Mouse (Mus musculus): ENCODE data around the gene Wwtr1. TPM values are rescaled to one million over a fixed set of nuclear protein-coding genes. Genes with fewer than 3 reads are reported as not detected.

Wwtr1 gene
- polyA plus RNA-seq (2016; fragmentation: Nextera tagmentation; extraction: Ambion mirVana) = 10.7 and 11.5 TPM in 2 replicates

DNA sequence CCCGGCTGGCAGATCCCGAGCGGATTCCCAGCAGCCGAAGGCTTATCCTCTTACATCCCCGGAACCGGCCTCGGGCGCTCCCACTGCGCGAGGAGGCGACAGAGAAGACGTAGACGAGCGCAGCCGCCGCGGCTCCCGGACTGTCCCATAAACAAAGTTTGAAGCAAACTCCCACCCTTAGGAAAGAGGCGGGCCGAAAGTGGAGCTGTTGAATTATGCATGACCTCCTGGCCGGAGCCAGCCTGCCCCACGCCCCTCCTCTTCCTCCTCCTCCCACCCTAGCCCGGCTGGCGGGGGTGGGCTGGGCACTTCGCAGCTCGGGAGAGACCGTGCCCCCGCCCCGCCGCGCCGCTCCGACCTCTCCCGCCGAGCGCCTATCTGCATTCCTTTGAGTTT is at the start of gene Wwtr1:
Gene Wwtr1, minus strand, starts transcription at position 251 of the 396 bp plus-strand sequence.
- peak; percentile 89 for ATAC-seq (ENCODE audit: low FRiP score)
- WGBS = 0% methylated on average over 34 of the region's 36 CpGs

DNA sequence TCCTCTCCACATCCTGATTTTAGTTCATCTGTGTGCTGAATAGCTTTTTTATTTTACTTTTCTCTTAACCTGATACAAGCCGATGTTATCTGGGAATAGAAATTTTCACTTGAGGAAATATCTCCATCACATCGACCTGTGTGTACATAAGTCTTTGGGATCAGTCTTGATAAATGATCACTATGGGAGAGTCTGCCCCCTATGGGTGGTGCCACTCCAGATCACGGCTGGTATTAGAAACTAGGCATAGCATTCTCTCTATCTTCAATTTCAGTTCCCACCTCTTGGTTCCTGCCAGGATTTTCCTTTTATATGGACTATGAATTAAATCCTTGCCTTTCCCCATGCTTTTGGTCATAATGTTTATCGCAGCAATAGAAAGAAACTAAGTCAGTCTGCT is 44.0 kb upstream of the Wwtr1 start:
- Histone ChIP-seq H3K9ac (no peak overlapping the region), H3K27ac (no peak overlapping the region), H3K36me3 (replicated peaks) (no peaks in the 10 kb centered on the region), H3K4me3 (replicated peaks) (no peak overlapping the region), H3K9me3 (no peaks in the 10 kb centered on the region), H3K4me1 (no peaks in the 10 kb centered on the region), H3K27me3 (no peaks in the 10 kb centered on the region), H3K4me2 (no peak overlapping the region)
- no peak for ATAC-seq (ENCODE audit: low FRiP score)
- 81% methylated on average over 4 of the region's 4 CpGs for WGBS

More for the DNA sequence above, at the start of gene Wwtr1:
- H3K4me1 ChIP-seq = peaks cover 30% of the 10 kb centered on the region
- peaks cover 2% of the 10 kb centered on the region; the same call in 1 of the 2 replicates for H3K36me3 ChIP-seq (replicated peaks)
- H3K4me3 ChIP-seq (replicated peaks) = peak within 1 kb of the TSS; percentile 77
- peak within 1 kb of the TSS; percentile 78 for H3K27ac ChIP-seq
- peak within 1 kb of the TSS; percentile 93 for H3K4me2 ChIP-seq
- H3K9ac ChIP-seq = peak within 1 kb of the TSS; percentile 70
- H3K9me3 ChIP-seq = no peaks in the 10 kb centered on the region
- no peaks in the 10 kb centered on the region for H3K27me3 ChIP-seq

DNA sequence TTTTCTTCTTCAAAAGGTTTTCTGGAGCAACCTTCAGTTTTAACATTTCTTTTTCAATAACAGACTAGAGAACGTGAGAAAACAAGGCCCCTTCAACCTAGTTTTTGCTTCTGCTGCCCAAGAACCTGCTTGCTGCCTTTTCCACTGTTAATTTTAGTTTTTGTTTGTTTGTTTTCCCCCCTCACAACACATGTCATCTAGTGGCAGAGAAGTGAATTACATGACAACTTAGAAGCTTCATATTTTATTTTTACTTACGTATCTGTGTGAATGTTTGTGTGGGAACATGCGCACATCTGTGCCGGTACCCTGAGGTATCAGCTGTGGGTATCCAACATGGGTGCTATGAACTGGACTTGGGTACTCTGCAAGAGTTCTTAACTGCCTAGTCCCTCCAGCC is 39.9 kb upstream of the Wwtr1 start:
- WGBS = 95% methylated on average over 4 of the region's 4 CpGs
- Histone ChIP-seq H3K27ac (no peak overlapping the region), H3K36me3 (replicated peaks) (no peaks in the 10 kb centered on the region), H3K27me3 (no peaks in the 10 kb centered on the region), H3K9me3 (no peaks in the 10 kb centered on the region), H3K4me1 (no peaks in the 10 kb centered on the region), H3K4me2 (no peak overlapping the region), H3K4me3 (replicated peaks) (no peak overlapping the region), H3K9ac (no peak overlapping the region)
- ATAC-seq (ENCODE audit: low FRiP score) = no peak

DNA sequence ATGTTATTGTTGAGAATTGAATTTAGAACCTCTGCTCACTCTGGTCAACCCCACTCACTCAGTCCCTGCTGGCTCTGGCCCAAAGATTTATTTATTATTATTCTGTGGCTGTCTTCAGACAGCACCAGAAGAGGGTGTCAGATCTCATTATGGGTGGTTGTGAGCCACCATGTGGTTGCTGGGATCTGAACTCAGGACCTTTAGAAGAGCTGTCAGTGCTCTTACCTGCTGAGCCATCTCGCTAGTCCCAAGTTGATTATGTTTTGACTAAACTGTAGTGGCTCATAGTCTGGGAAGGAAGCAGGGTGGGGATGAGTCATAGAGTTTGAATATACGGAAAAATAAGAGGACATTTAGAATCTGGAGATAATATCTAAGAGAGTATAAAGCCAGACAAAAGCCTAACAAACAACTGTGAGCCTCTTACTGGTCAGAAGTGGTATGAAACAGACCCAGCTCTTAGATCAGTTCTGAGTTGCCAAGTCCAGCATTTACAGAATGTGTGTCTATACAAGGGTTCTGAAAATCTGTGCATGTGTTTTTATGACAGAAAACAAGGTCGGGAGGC is 36.8 kb upstream of the Wwtr1 start:
- no peaks in the 10 kb centered on the region for H3K27me3 ChIP-seq
- H3K27ac ChIP-seq = no peak overlapping the region
- no peak for ATAC-seq (ENCODE audit: low FRiP score)
- 86% methylated on average over 3 of the region's 3 CpGs for WGBS
- no peak overlapping the region for H3K4me3 ChIP-seq (replicated peaks)
- H3K4me1 ChIP-seq = no peaks in the 10 kb centered on the region
- H3K36me3 ChIP-seq (replicated peaks) = no peaks in the 10 kb centered on the region
- H3K4me2 ChIP-seq = no peak overlapping the region
- no peaks in the 10 kb centered on the region for H3K9me3 ChIP-seq
- H3K9ac ChIP-seq = no peak overlapping the region

DNA sequence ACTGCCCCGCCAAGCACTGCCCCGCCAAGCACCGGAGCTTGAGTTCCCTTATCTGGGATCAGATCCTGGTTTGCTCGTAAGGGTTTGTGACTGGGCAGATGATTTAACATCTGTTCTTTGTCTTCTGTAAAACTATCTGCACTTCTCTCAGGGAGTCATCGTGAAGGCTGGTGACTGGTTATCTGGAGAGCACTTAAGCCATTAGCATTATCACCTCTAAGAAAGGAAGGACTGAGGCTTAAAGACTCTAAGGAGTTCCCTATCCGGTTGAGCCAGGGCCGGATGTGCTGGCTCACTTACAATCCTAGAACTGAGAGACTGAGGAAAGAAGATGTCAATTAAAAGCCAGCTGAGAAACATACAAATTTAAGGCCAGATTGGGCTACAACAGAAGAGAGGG is 36.1 kb upstream of the Wwtr1 start:
- no peak for ATAC-seq (ENCODE audit: low FRiP score)
- Histone ChIP-seq H3K4me2 (no peak overlapping the region), H3K4me3 (replicated peaks) (no peak overlapping the region), H3K9ac (no peak overlapping the region), H3K27me3 (no peaks in the 10 kb centered on the region), H3K4me1 (no peaks in the 10 kb centered on the region), H3K27ac (no peak overlapping the region), H3K36me3 (replicated peaks) (no peaks in the 10 kb centered on the region), H3K9me3 (no peaks in the 10 kb centered on the region)
- 91% methylated on average over 7 of the region's 7 CpGs for WGBS

DNA sequence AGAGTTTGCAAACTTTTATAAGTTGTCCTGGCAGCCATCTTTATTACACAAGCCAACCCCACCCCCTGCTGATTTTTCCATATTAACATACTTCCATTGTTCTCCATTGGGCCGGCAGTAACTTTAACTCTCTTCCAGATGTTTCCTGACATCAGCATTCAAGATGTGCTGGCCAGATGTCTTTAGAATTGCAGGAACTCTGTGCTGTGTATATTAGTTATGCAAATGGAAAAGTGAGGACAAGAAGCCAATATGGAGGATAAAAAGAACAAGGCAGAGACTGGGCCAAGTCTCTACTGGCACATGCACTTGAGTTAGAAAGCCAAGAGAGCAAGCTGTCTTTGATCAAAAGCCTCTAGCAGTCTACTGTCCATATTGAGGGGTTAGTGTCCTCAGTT is 28.9 kb upstream of the Wwtr1 start:
- H3K4me2 ChIP-seq = no peak overlapping the region
- H3K27ac ChIP-seq = no peak overlapping the region
- H3K9me3 ChIP-seq = no peaks in the 10 kb centered on the region
- ATAC-seq (ENCODE audit: low FRiP score) = no peak
- WGBS = 67% methylated on average over 1 of the region's 1 CpGs
- H3K27me3 ChIP-seq = no peaks in the 10 kb centered on the region
- H3K4me1 ChIP-seq = no peaks in the 10 kb centered on the region
- no peaks in the 10 kb centered on the region for H3K36me3 ChIP-seq (replicated peaks)
- no peak overlapping the region for H3K4me3 ChIP-seq (replicated peaks)
- no peak overlapping the region for H3K9ac ChIP-seq

DNA sequence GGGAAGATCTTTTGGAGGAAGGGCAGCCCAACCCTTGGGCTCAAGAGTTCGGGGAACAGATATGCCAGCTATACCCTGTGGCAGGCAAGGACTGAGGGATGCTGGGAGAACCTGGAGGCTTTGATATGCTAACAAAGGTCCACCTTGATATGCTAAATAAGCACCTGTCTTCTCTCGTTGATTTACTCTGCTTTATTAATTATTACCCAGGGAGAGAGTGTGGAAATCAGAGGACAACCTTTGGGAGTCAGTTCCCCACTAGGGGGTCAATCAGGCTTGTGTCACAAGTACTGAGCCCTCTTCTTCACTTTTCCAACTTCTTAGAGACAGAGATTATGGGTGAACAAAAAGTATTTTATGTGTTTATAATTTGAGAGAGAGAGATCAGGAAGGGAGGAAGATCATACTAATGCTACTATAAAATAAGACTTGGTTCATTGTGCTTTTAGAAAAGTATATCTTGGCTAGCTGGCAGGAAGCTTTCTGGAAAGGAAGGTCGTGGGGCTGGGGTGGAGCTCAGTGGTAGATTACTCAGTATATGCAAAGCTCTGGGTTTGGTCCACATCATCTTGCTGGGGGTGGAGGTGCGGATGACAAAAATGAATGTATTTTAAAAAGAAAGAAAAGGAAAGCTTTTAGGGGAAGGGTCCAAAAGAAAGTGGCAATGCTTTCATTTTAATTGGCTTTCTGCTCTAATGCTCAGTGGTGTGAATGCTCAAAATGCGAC is 28.3 kb upstream of the Wwtr1 start:
- WGBS = 65% methylated on average over 5 of the region's 5 CpGs
- Histone ChIP-seq H3K27me3 (no peaks in the 10 kb centered on the region), H3K4me2 (no peak overlapping the region), H3K4me1 (no peaks in the 10 kb centered on the region), H3K4me3 (replicated peaks) (no peak overlapping the region), H3K9me3 (no peaks in the 10 kb centered on the region), H3K27ac (no peak overlapping the region), H3K36me3 (replicated peaks) (no peaks in the 10 kb centered on the region), H3K9ac (no peak overlapping the region)
- no peak for ATAC-seq (ENCODE audit: low FRiP score)

DNA sequence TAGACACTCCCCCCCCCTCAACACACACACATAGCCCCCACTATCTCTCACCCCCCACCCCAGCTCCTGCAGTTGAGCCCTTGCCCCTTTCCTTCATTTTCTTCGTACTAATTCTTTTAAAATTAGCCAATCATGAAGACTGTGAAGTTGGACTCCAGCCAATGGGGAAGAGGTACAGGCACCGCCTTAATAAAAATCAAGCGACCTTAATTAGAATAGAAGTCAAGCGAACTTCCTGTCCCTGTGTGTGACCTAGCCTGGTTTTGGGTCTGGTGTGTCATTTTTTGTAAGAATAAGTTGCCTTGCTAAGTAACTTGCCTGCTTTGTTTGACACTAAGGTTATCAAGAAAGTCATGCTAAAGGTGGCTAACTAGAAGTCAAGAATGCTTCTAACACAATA is 26.9 kb upstream of the Wwtr1 start:
- no peak for ATAC-seq (ENCODE audit: low FRiP score)
- H3K27me3 ChIP-seq = no peaks in the 10 kb centered on the region
- H3K9ac ChIP-seq = no peak overlapping the region
- no peak overlapping the region for H3K4me2 ChIP-seq
- WGBS = 77% methylated on average over 4 of the region's 4 CpGs
- no peak overlapping the region for H3K4me3 ChIP-seq (replicated peaks)
- no peaks in the 10 kb centered on the region for H3K9me3 ChIP-seq
- H3K4me1 ChIP-seq = no peaks in the 10 kb centered on the region
- no peak overlapping the region for H3K27ac ChIP-seq
- H3K36me3 ChIP-seq (replicated peaks) = no peaks in the 10 kb centered on the region

DNA sequence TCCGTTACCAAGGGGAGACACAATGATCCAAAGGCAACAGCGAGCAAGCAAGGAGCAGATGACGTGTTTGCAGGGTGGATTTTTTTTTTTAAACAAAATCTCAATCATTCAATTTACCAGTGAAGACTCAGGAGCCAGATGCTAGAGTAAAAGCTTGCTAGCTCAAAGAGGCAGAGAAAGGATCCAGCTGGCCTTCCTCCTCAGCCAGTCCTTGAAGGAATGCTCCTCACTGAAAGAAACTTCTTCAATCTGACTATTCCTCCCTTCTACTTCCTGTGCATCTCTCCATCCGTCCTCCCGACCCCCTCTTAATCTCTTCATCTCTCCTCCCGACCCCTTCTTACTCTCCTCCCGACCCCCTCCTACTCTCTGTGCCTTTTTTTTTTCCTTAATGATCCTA is 20.9 kb upstream of the Wwtr1 start:
- H3K36me3 ChIP-seq (replicated peaks) = no peaks in the 10 kb centered on the region
- H3K27me3 ChIP-seq = no peaks in the 10 kb centered on the region
- H3K4me2 ChIP-seq = no peak overlapping the region
- WGBS = 66% methylated on average over 7 of the region's 7 CpGs
- H3K9ac ChIP-seq = no peak overlapping the region
- no peak overlapping the region for H3K27ac ChIP-seq
- ATAC-seq (ENCODE audit: low FRiP score) = no peak
- H3K4me1 ChIP-seq = no peaks in the 10 kb centered on the region
- H3K4me3 ChIP-seq (replicated peaks) = no peak overlapping the region
- no peaks in the 10 kb centered on the region for H3K9me3 ChIP-seq

DNA sequence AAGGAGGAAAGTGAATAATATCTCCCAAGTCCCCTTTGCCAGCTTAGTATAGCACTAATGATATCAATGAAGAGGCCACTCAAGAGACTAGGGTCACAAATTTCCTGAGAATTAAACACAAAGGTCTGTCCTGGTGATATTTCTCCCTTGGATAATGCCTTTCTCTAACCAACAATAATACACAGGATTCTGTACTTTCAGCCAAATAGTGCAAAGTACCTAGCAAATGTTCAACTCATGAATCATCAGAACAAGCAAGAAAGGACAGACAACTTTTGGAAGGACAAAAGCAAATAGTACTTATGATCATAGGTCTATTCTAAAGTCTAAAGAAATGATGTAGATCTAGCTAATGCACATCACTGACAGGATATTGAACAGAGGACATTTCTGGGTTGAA is 19.8 kb upstream of the Wwtr1 start:
- Histone ChIP-seq H3K9me3 (no peaks in the 10 kb centered on the region), H3K27me3 (no peaks in the 10 kb centered on the region), H3K4me3 (replicated peaks) (no peak overlapping the region), H3K4me2 (no peak overlapping the region), H3K27ac (no peak overlapping the region), H3K36me3 (replicated peaks) (no peaks in the 10 kb centered on the region), H3K9ac (no peak overlapping the region), H3K4me1 (no peaks in the 10 kb centered on the region)
- ATAC-seq (ENCODE audit: low FRiP score) = no peak

DNA sequence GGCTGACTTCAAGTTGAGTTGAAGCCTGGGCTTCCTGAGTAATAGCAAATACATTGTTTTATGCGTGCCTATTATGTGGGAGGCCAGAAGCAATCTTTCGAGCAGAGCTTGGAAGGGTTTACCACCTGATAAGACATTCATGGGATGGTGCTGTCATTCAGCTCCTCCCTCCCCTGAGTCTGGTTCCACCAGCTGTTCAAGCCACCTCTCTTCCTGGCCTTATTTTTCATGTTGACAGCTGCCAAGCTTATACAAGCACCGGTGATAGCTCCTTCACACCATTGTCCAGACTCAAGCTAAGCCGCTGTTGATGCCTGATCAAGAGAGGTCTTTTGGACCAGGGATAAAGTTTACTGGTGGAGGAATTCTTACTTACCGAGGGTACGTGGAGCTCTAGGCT is 10.3 kb upstream of the Wwtr1 start:
- no peak for ATAC-seq (ENCODE audit: low FRiP score)
- WGBS = 95% methylated on average over 6 of the region's 6 CpGs
- no peaks in the 10 kb centered on the region for H3K9me3 ChIP-seq
- H3K27ac ChIP-seq = no peak overlapping the region
- H3K36me3 ChIP-seq (replicated peaks) = no peaks in the 10 kb centered on the region
- no peaks in the 10 kb centered on the region for H3K27me3 ChIP-seq
- no peak overlapping the region for H3K4me2 ChIP-seq
- H3K4me3 ChIP-seq (replicated peaks) = no peak overlapping the region
- no peak overlapping the region for H3K9ac ChIP-seq
- no peaks in the 10 kb centered on the region for H3K4me1 ChIP-seq

DNA sequence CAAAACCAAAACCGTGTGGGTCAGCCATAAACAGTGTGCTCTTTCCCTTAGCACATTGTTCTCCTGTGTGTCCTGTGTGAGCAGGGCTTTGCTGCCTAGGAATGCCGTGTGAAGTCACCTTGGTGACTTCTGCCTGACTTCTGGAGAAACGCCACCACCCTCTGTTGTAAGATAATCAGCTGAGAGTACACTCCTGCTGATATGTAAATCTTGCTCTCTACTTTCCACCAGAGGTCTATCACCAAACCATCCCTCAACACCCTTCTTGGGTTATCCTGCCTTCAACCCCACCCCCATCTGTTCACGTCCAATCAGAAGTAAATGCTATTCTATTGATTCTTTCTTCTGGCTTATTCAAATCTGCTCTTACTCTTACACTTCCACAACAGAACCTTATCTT is 7.8 kb upstream of the Wwtr1 start:
- Histone ChIP-seq H3K9ac (no peak overlapping the region), H3K27me3 (no peaks in the 10 kb centered on the region), H3K4me2 (no peak overlapping the region), H3K4me3 (replicated peaks) (no peak overlapping the region), H3K27ac (no peak overlapping the region), H3K4me1 (no peaks in the 10 kb centered on the region), H3K9me3 (no peaks in the 10 kb centered on the region), H3K36me3 (replicated peaks) (no peaks in the 10 kb centered on the region)
- ATAC-seq (ENCODE audit: low FRiP score) = no peak
- 74% methylated on average over 4 of the region's 4 CpGs for WGBS
